Mouse (Mus musculus) C2C12 (cell line): ENCODE measurements around the gene Actn1. TPM values are rescaled to one million over a fixed set of nuclear protein-coding genes. Genes with fewer than 3 reads are reported as not detected.

Experiments used
- H3K27me3 ChIP-seq: one replicate; pipeline ENCODE4 v1.6.1; 2011; ENCODE audit not compliant: control insufficient read depth, insufficient read depth, insufficient read length
- H3K36me3 ChIP-seq: one replicate; pipeline ENCODE4 v1.6.1; 2011; ENCODE audit not compliant: control insufficient read depth, insufficient read depth
- H3K4me3 ChIP-seq: one replicate; pipeline ENCODE4 v1.5.1; 2011; ENCODE audit warnings: mild to moderate bottlenecking, control low read depth; ENCODE audit not compliant: poor library complexity, insufficient read depth, severe bottlenecking
- H3K79me2 ChIP-seq: one replicate; pipeline ENCODE4 v1.6.1; 2011; ENCODE audit not compliant: control insufficient read depth, insufficient read depth
- H3K79me3 ChIP-seq: one replicate; pipeline ENCODE4 v1.6.1; 2011; ENCODE audit warnings: low read depth, control low read depth
- H3ac ChIP-seq: one replicate; pipeline ENCODE3; 2011; ENCODE audit warnings: low read depth; ENCODE audit not compliant: control insufficient read depth, insufficient read length
- CEBPB ChIP-seq: IDR thresholded peaks from one replicate; pipeline ENCODE4 v1.6.1; 2011; ENCODE audit warnings: low read depth, mild to moderate bottlenecking, control low read depth, moderate library complexity
- CTCF ChIP-seq: IDR thresholded peaks from one replicate; pipeline ENCODE4 v1.5.1; 2011; ENCODE audit not compliant: control insufficient read depth, insufficient read depth, insufficient read length
- FOSL1 ChIP-seq: IDR thresholded peaks from one replicate; pipeline ENCODE4 v1.8.0; 2011; ENCODE audit warnings: mild to moderate bottlenecking, low read length; ENCODE audit not compliant: poor library complexity, insufficient read depth, severe bottlenecking
- MAX ChIP-seq: IDR thresholded peaks from one replicate; pipeline ENCODE4 v1.6.1; 2011; ENCODE audit warnings: mild to moderate bottlenecking, control low read depth
- MYOD1 ChIP-seq: IDR thresholded peaks from one replicate; pipeline ENCODE4 v1.6.1; 2011; ENCODE audit warnings: low read depth; ENCODE audit not compliant: control insufficient read depth, insufficient read length
- MYOG ChIP-seq: IDR thresholded peaks from one replicate; pipeline ENCODE4 v1.6.1; 2011; ENCODE audit not compliant: control insufficient read depth, insufficient read length; ENCODE audit errors: extremely low read depth
- USF1 ChIP-seq: IDR thresholded peaks from one replicate; pipeline ENCODE4 v1.6.1; 2011; ENCODE audit warnings: low read depth, mild to moderate bottlenecking, control low read depth, moderate library complexity
- polyA plus RNA-seq: library from polyadenylated mRNA; unstranded; fragments of >200 nt; fragmentation: generic; extraction: Trizol; gene quantifications from one replicate; pipeline ENCODE4 v1.2.1, GENCODE M21; 2012; ENCODE audit warnings: missing spikeins

Actn1 gene
- polyA plus RNA-seq, 1 experiment: 301 TPM

DNA sequence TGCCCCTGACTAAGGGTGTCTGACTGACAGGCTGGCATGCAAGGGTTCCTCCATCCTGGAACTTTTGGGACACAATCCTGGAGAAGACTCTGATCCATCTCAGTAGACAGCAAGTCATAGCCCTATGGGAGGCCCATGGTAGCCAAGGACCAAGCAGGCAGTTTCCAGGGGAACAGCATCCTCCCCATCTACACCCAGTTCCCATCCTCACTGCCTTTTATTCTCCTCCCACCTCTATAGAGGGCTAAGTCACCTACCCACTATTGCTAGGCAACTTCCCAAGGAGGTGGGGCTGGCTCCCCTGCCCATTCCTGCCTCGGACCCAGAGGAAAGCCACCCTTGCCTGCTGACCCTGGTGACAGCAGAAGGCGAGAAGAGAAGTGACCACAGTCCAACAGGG, 8.2 kb downstream of the Actn1 start:
- Histone ChIP-seq H3K79me3 (peaks cover 99% of the 10 kb centered on the region), H3ac (no peak overlapping the region)

GRCm38 (mm10) chr12:80251554-80251953, 8.6 kb downstream of the Actn1 start:
- Histone ChIP-seq H3K79me2 (peaks cover 100% of the 10 kb centered on the region), H3K27me3 (no peaks in the 10 kb centered on the region), H3K36me3 (peaks cover 33% of the 10 kb centered on the region), H3K4me3 (no peak overlapping the region), H3ac (no peak overlapping the region), H3K79me3 (peaks cover 99% of the 10 kb centered on the region)
- TF ChIP-seq CEBPB: no peak
- TF ChIP-seq FOSL1: no peak
- no peak for TF ChIP-seq USF1
- no peak for TF ChIP-seq MAX
- TF ChIP-seq MYOG: no peak
- no peak for TF ChIP-seq MYOD1
- TF ChIP-seq CTCF: no peak

More for the DNA sequence above, 8.2 kb downstream of the Actn1 start:
- H3K27me3 ChIP-seq: no peaks in the 10 kb centered on the region
- TF ChIP-seq FOSL1: no peak
- no peak for TF ChIP-seq MYOD1
- TF ChIP-seq CTCF: no peak
- TF ChIP-seq CEBPB: no peak
- TF ChIP-seq USF1: no peak
- TF ChIP-seq MYOG: no peak
- no peak for TF ChIP-seq MAX
- H3K79me2 ChIP-seq: peaks cover 100% of the 10 kb centered on the region
- peaks cover 35% of the 10 kb centered on the region for H3K36me3 ChIP-seq
- H3K4me3 ChIP-seq: no peak overlapping the region

- TF ChIP-seq CTCF: no peak
- TF ChIP-seq USF1: no peak
- no peak for TF ChIP-seq FOSL1
- H3ac ChIP-seq: no peak overlapping the region
- peaks cover 100% of the 10 kb centered on the region for H3K79me3 ChIP-seq
- H3K27me3 ChIP-seq: no peaks in the 10 kb centered on the region
- peaks cover 21% of the 10 kb centered on the region for H3K36me3 ChIP-seq
- no peak overlapping the region for H3K4me3 ChIP-seq
- peaks cover 100% of the 10 kb centered on the region for H3K79me2 ChIP-seq
These were observed 10.6 kb downstream of the Actn1 start for GRCm38 (mm10) chr12:80249539-80249938.

DNA sequence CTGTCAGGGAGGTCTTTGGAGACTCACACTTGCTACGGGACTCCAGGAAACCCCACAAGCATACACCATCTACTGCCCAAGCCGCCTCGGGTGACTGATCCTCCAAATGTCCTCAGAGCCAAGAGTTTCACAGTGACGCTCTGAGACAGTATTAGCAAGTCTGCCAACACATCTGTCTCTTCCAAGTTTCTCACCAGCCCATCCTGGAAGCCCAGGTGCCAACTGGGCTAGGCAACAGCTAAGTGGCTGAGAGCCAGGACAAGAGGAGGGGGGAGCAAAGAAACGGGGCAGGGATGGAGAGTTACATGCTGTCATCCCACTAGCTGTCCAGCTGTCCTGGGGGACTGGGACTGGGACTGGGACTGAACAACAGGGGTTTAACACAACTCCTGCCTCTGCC, 13.1 kb downstream of the Actn1 start:
- Histone ChIP-seq H3ac (no peak overlapping the region), H3K27me3 (no peaks in the 10 kb centered on the region), H3K79me2 (peaks cover 100% of the 10 kb centered on the region), H3K79me3 (peaks cover 100% of the 10 kb centered on the region), H3K4me3 (no peak overlapping the region), H3K36me3 (peaks cover 29% of the 10 kb centered on the region)
- TF ChIP-seq CTCF (no peak), USF1 (no peak), FOSL1 (no peak)

DNA sequence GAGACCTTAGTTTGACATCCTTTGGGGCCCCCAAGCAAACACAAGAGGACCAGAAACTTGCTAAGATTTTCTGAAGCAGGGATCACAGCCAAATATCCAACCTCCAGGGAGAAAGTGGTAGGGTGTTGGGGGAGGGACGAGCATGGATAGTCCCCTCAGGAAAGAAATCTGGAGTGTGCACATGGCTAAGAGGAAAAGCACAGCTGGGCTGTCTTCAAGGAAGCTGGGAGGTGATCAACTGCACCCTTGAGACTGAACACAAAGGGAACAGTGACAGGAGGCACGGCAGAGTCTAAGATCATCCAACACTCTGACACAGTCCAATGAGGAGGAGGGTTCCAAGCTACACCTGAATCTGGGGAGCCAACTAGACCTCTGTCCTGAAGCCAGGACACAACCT, 13.7 kb downstream of the Actn1 start:
- no peak overlapping the region for H3ac ChIP-seq
- no peak overlapping the region for H3K4me3 ChIP-seq
- no peaks in the 10 kb centered on the region for H3K27me3 ChIP-seq
- H3K79me2 ChIP-seq: peaks cover 100% of the 10 kb centered on the region
- H3K79me3 ChIP-seq: peaks cover 100% of the 10 kb centered on the region
- peaks cover 34% of the 10 kb centered on the region for H3K36me3 ChIP-seq
- no peak for TF ChIP-seq CEBPB
- no peak for TF ChIP-seq MYOG
- TF ChIP-seq USF1: no peak

DNA sequence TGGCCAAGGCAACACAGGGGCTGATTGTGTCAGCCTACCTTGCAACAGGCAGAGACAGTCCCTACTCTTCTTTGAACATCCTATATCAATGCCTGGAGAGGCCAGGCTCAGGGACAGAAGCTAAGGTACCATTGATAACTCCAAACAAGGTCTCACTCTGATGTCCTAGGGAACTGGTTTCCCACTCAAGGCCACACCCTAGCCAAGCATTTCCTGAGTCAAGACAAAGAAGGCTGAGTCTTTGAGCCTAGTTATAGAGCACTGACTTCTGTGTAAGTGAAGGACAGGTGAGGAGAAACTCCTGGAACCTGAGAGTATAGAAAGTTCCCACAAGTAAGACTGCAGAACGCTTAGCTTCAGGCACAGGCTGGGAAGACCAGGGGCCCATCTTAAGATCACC, 15.4 kb downstream of the Actn1 start:
- TF ChIP-seq MYOD1 (no peak), MAX (no peak), FOSL1 (no peak), USF1 (no peak), CEBPB (no peak), CTCF (no peak), MYOG (no peak)
- H3K79me2 ChIP-seq: peaks cover 100% of the 10 kb centered on the region

More for the DNA sequence above, 15.4 kb downstream of the Actn1 start:
- peaks cover 100% of the 10 kb centered on the region for H3K79me3 ChIP-seq
- peaks cover 48% of the 10 kb centered on the region for H3K36me3 ChIP-seq
- no peaks in the 10 kb centered on the region for H3K27me3 ChIP-seq
- H3K4me3 ChIP-seq: no peak overlapping the region
- H3ac ChIP-seq: no peak overlapping the region
